Mouse (Mus musculus) right cerebral cortex, adult 2 months (tissue): ENCODE results near the gene Phf7.

Experiments
- DNase-seq, 2 experiments: peaks; one replicate each; pipeline ENCODE4 v3.0.0; 2021 to 2022; ENCODE audit warnings: low spot score in 2 of 2

Gene Phf7

GRCm38 (mm10) chr14:31199599-31199998, 51.5 kb downstream of the Phf7 start:
- DNase-seq, result no peak

GRCm38 (mm10) chr14:31197547-31198516, 53.3 kb downstream of the Phf7 start:
- DNase-seq, result peak; percentile 64 to 67

GRCm38 (mm10) chr14:31195968-31196367, 55.1 kb downstream of the Phf7 start:
- DNase-seq, result no peak

GRCm38 (mm10) chr14:31195521-31195920, 55.6 kb downstream of the Phf7 start:
- no peak for DNase-seq

GRCm38 (mm10) chr14:31194891-31195513, 56.1 kb downstream of the Phf7 start:
- no peak for DNase-seq

GRCm38 (mm10) chr14:31194441-31194840, 56.7 kb downstream of the Phf7 start:
- no peak for DNase-seq

- no peak for DNase-seq
Measured at GRCm38 (mm10) chr14:31193791-31194190, 57.3 kb downstream of the Phf7 start.

- no peak for DNase-seq
Measured at GRCm38 (mm10) chr14:31191936-31192335, 59.2 kb downstream of the Phf7 start.

- DNase-seq, result no peak
Measured at GRCm38 (mm10) chr14:31189348-31189747, 61.8 kb downstream of the Phf7 start.

GRCm38 (mm10) chr14:31188771-31189181, 62.3 kb downstream of the Phf7 start:
- DNase-seq, result no peak
